Mouse (Mus musculus) stomach, adult 2 months (tissue): Measurements from ENCODE around the gene Ush1c. TPM values are rescaled to one million over a fixed set of nuclear protein-coding genes. Genes with fewer than 3 reads are reported as not detected.

ENCODE experiments used
- polyA plus RNA-seq: library from polyadenylated mRNA; depleted of rRNA; stranded (reverse); fragments of >200 nt; gene quantifications from 2 replicates; pipeline ENCODE4 v1.2.3, GENCODE M21; 2012; rRNA removed

The Ush1c gene
- 0.10 and 0.13 TPM in 2 replicates for polyA plus RNA-seq

GRCm38 (mm10) chr7:46238346-46238745, at the start of gene Ush1c:
Gene Ush1c, minus strand, starts transcription at chr7:46238503.

GRCm38 (mm10) chr7:46240696-46241095, 2.4 kb upstream of the Ush1c start, which contains the start of gene Otog:
Gene Otog, plus strand, starts transcription at chr7:46240987.

GRCm38 (mm10) chr7:46179431-46180275, 58.6 kb downstream of the Ush1c start, which contains the start of gene Abcc8:
Gene Abcc8, minus strand, starts transcription at chr7:46180033.

Other genes with a start within 250 kb of the Ush1c start
- gene Abcc6, start 208.2 kb downstream of the Ush1c start, polyA plus RNA-seq: 0.22 and 0.79 TPM in 2 replicates
- 8.3 and 12.3 TPM in 2 replicates for gene Nomo1, start 204.8 kb downstream of the Ush1c start, polyA plus RNA-seq
- 1.9 and 3.3 TPM in 2 replicates for gene Kcnj11, start 137.7 kb downstream of the Ush1c start, polyA plus RNA-seq
- gene Abcc8, start 58.5 kb downstream of the Ush1c start, polyA plus RNA-seq: 5.6 TPM in 2 replicates
- 0.01 TPM in 1 of 2 replicates, not detected in the other for gene Otog, start 2.5 kb upstream of the Ush1c start, polyA plus RNA-seq
- 0.80 and 1.2 TPM in 2 replicates for gene Myod1, start 138.0 kb upstream of the Ush1c start, polyA plus RNA-seq
- gene Kcnc1, start 158.0 kb upstream of the Ush1c start, polyA plus RNA-seq: 0.06 and 0.13 TPM in 2 replicates